Mouse (Mus musculus) left cerebral cortex, adult 8-10 months (tissue): ENCODE data around the gene Abcg8. TPM values are rescaled to one million over a fixed set of nuclear protein-coding genes. Genes with fewer than 3 reads are reported as not detected.

ENCODE experiments used
- DNase-seq, 2 experiments: peaks; one replicate each; pipeline ENCODE4 v3.0.0; 2022; ENCODE audit warnings: low spot score in 2 of 2
- total RNA-seq, 4 experiments: library from RNA; stranded (reverse); gene quantifications; 2 replicates each; pipeline ENCODE4 v1.2.4; 2022

Gene Abcg8
- total RNA-seq: under 1 TPM in 1 of 4 experiments, not detected in 3; 0.13 TPM

DNA sequence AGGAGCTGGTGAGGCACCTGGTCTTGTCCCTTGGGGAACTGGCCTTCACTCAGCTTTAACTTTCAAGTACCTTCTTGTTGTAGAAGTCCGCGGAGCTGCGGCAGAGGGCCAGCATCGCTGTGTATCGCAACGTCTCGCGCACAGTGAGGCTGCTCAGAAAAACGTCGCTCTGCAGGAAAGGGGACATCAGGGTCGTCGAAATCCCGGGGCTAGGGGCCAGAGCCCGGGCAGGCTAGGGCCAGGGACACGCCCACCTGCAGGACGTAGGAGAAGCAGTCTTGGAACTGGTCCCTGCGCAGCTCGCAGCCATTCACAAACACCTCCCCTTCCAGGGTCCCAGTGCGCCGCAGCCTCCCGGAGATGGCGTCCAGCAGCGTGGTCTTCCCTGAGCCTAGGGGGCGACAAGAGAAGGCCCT is at the start of gene Abcg8:
Gene Abcg8, plus strand, starts transcription at position 352 of the 416 bp plus-strand sequence.
- DNase-seq: no peak

DNA sequence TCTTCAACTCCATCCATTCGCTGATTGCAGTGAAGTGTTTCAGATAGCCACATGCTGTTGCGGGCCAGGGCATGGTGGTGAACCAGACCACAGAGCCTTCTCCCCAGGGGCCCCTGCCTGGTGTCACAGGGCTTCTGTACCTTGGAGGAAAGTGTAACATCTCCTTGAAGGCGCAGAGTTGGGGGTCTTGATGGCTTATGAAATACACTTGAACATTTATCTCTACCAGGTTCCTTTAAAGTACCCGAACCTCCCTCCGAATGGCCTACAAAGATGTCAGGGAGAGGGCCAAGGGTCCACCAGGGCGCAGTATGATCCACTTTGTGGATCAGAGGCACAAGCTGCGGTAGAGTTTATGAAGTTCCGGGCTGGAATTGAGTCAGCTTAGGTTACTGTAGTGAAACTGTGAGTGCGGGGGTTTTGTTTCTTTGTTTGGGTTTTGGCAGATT is 49.2 kb upstream of the Abcg8 start:
- no peak for DNase-seq

DNA sequence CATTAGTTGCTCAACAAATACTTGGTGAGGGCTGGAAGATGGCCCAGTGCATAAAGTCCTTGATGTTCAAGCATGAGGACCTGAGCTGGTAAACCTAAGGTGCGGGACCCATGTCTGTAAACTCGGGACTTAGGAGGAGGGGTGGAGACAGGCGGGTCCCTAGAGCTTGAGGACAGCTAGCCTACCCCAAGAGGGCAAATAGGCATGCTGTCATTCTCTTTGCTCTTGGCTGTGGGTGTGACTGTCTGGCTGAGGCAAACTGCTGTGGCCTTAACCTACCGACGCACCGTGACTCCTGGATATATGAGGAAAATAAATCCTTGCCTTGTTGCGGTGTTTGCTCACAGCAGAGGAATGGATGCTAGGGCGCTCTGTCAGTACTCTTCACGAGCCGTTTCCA is 48.4 kb upstream of the Abcg8 start:
- DNase-seq: no peak

- no peak for DNase-seq
These were observed 47.5 kb upstream of the Abcg8 start for GRCm38 (mm10) chr17:84628611-84629010.

GRCm38 (mm10) chr17:84631836-84632235 is 44.3 kb upstream of the Abcg8 start:
- DNase-seq: no peak

DNA sequence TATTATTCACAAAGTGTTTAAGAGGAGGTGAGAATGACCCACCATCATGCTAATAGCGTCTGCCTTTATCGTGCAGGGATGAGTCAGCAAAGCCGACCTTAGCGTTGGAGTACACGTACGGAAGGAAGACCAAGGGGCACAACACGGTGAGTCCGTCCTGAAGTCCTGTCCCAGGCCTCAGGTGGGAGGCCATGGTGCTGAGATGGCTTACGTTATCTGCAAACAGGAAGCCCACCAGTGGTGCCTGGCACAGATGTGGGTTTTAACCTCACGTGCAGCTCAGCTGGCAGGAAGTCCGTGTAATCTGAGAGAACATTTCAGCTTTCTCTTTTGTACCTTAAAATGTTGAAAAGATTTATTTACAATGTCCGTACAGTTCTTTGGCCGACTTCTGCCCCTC is 42.7 kb upstream of the Abcg8 start:
- no peak for DNase-seq

GRCm38 (mm10) chr17:84636328-84636727 is 39.8 kb upstream of the Abcg8 start:
- no peak for DNase-seq

- DNase-seq: no peak
These were observed 38.1 kb upstream of the Abcg8 start for GRCm38 (mm10) chr17:84637971-84638370.

GRCm38 (mm10) chr17:84639796-84640378 is 36.2 kb upstream of the Abcg8 start:
- DNase-seq: no peak

- DNase-seq: no peak
These were observed 34.2 kb upstream of the Abcg8 start for GRCm38 (mm10) chr17:84641893-84642292.

- no peak for DNase-seq
These were observed 33.8 kb upstream of the Abcg8 start for GRCm38 (mm10) chr17:84642324-84642723.

- DNase-seq: no peak
These were observed 31.6 kb upstream of the Abcg8 start for GRCm38 (mm10) chr17:84644292-84645050.

- no peak for DNase-seq
These were observed 31.0 kb upstream of the Abcg8 start for GRCm38 (mm10) chr17:84645119-84645518.

- DNase-seq: no peak
These were observed 30.2 kb upstream of the Abcg8 start for GRCm38 (mm10) chr17:84645894-84646293.

- DNase-seq: no peak
These were observed 29.6 kb upstream of the Abcg8 start for GRCm38 (mm10) chr17:84646477-84646876.

DNA sequence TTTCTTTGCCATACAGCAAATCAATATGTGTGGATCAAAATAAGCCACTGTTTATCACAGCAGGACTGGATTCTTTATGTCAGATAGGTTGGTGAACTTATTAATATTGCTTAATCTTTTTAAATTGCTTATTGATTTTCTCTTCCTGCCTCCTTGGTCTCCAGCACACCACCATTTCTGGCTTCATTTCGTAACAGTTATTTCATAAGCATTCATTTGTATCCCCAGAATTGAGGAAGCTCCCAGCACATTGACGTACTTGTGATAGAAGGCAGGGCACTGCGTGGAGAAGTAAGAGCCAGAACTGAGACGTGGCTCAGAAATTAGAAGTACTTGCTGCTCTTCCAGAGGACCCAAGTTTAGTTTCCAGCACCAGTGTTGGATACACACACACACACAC is 28.5 kb upstream of the Abcg8 start:
- no peak for DNase-seq

- DNase-seq: no peak
These were observed 25.6 kb upstream of the Abcg8 start for GRCm38 (mm10) chr17:84650302-84651017.

- DNase-seq: no peak
These were observed 22.6 kb upstream of the Abcg8 start for GRCm38 (mm10) chr17:84653544-84653943.

GRCm38 (mm10) chr17:84656205-84656604 is 19.9 kb upstream of the Abcg8 start:
- no peak for DNase-seq

DNA sequence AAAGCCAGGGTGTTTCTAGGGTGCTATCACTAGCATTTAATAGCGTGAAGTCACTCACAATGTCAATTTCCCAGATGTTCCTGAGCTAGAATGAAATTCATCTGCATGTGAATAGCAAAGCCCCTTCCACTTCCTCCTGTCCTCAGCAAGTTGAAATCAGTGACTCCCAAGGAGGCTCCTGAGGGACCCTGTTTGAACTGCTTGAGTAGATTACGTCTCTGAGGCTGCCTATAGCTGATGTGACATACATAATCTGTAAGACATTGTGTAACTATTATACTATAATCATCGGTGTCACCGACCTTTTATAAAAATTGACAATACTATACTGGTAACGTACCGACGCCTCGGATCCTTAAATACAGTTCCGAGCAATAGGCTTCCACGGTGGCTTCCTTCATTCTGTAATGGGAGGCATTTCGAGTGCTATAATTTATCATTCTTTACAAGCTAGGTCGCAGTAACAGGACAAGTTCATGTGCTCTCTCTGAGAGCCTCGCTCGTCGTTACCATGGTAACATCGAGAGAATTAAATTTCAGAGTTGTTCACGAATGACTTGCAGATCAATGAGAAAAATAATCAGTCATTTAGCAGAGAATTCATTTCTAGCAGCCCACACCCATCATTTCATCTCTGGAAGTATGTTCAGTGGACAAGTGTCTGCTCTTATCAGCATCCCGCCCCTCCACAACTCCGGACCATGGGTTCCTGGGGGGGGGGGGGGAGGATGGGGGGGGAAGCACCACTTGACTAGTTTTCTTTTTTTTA is 19.3 kb upstream of the Abcg8 start:
- no peak for DNase-seq

DNA sequence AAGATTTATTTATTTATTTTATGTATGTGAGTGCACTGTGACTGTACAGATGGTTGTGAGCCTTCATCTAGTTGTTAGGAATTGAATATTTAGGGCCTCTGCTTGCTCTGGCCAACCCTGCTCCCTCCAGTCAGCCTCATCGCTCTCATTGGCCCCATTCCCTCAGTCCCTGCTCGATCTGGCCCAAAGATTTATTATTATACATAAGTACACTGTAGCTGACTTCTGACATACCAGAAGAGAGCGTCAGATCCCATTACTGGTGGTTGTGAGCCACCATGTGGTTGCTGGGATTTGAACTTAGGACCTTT is 18.7 kb upstream of the Abcg8 start:
- no peak for DNase-seq

GRCm38 (mm10) chr17:84657782-84658181 is 18.3 kb upstream of the Abcg8 start:
- DNase-seq: no peak
